Mouse (Mus musculus): ENCODE data around the gene Adgrf5.
"Not testable (repeated sequence)": the region's sequence is repeated elsewhere in the genome, so short reads cannot be mapped to it uniquely, and the experiment has no call there.

The Adgrf5 gene

DNA sequence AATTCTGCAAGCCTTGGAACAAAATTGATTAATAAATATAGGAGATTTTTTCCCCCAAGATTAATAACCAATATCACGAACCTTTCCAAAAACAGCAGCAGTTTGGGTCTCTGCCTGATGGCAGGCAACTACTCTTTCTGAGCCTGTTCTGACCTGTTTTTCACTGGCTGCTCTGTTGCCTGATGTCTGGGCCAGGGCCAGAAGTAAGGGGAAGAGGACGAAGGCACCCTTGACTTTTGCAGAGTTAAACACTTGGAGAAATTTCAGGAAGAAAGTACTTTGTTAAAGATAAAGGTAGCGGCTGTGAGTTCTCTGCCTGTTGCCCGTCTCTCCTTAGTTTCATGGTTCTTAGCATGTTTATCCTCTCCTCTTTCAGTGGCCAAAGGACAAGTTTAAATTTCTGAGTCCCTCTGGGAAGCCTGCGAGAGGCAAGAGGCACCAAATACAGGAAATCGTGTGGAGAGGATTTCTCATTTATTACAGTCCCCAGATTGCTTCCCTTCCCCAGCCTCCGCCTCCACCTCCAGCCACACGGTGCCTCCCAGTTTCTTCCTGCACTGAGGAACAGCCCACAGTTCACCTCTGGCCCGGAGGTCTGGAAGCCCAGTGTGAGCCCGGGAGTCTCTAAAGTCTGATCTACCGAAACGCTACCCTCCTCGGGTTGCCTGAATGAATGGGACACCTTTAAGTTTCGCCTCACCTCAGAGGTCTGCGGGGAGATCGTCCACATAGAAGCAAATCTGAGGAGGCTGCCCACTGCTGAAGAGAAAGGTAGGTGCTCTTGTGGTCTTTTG lies at the start of gene Adgrf5:
Gene Adgrf5, plus strand, starts transcription at position 626 of the 794 bp plus-strand sequence.
- DNase-seq, result no peak

DNA sequence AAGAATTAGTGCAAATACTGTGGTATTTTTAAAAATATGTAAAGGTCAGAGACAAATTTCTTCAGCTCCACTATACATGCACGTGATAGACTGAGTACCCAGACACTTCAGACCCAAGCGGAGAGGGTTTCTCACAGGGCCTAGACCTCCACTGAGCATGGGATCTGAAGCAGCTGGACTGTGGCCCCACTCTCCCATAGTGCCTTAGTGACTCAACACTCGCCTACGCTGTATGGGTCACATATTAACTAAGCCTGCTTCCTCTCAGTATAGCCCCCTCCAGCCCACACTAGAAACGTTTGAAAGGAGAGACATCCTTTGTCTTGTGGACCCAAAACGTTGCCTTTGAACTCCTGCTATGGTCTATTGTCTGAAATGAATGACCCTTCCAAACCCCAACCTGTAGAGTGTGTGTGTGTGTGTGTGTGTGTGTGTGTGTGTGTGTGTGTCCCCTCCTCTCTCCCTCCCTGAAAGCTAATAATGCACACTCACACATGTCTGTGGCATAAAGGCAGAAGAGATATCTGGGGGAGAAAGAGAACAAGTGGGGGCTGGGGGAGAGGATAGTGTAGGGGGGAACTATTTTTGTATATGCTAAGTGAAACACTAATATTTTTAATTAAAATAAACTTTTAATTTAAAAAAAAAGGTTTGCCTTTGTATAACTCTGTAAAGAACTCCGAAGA lies 34.1 kb upstream of the Adgrf5 start:
- DNase-seq, result no peak

DNA sequence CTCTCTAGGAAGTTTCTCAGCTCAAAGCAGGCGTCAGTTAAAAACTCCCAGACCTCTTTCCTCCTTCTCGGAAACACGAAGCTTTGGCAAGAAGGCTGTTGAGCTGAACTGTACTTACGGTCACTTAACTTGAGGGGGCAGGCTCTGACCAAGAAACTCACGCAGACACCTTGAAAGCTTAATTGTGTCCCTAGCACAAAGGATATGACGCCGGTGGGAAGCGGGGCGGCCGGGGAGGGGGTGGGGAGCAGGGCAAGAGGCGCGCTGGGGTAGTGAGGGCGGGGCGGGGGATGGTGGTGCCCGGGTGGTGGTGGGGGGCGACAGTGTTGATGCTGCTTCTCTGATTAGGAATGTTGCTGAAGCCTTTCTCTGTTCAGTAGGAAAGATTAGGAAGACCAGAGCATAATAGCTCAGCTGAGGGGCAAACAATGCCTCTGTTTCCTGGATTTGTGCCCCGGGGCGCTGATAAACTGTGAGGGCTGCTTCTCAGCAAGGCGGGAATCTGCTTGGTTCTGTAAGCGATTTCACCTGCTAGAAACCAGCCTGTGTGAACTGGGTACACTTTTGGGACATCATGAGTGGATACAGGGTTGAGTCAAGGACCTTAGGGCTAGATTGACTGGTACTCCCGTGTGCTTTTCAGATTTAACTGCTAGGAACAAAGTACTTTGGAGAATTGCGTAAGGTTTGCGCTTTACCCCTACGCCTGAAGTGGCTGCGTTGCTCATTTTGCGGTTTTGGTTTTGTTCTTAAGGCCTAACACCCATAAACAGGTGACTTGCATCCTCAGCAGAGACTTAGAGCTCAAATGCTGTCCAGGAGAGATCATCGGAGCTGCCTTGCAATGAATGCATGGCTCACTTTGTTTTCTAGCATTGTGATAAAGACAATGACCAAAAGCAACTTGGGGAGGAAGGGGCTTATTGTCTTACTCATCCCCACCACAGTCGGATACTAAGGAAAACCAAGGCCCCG lies 33.2 kb upstream of the Adgrf5 start:
- no peak for DNase-seq

DNA sequence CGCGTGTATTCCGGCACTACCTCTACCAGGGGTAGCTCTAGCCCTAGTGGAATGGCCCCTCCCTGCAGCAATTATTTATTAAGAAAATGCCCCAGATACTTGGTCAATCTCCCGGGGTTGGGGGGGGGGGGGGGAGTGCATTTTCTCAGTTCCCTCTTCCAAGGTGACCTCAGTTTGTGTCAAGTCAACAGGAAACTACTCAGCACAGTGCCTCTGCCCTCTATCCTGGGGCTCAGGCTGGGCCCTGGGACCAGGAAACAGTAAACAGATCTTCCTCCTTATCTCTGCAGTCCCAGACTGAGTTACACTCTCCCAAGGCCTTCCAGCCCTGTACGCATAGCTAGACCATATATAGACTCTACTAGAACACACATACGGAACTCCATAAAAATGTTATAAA lies 32.4 kb upstream of the Adgrf5 start:
- no peak for DNase-seq

DNA sequence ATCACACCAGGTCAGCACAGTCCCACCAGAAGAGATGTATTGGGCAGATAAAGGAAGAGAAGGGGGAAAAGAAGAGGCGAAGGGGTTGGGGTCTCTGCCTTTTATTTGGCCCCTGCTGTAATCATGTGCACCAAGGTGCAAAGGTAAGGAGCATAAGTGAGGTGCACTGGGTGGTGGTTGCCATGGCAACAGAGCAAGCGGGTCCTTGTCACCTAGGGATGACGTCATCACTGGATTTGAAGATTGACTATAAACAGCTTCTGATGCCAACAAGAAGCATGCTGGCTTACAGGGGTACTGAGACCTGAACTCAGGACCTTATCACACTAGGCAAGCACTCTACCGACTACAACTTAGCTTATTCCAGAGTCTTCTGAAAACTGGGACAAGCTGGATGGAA lies 31.0 kb upstream of the Adgrf5 start:
- no peak for DNase-seq

DNA sequence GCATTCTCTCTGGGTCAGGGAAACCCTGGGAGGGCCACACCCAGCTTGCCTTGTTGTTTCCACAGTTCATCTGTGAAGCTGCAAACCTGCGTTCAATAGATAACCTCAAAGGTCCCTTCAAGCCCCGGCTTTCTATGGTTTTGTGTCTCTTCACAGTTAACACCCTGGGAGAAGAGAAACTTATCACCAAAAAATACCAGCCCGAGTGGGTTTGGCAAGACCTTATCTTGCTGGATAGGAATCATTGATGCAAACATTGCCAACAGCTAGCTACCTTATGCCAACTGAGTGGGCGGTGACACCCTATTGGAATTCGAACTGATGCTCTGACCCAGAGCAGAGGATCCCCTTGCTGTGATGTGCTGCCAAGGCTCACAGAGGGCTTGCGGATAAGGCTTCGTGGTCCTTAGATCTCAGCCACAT lies 30.5 kb upstream of the Adgrf5 start:
- no peak for DNase-seq

DNA sequence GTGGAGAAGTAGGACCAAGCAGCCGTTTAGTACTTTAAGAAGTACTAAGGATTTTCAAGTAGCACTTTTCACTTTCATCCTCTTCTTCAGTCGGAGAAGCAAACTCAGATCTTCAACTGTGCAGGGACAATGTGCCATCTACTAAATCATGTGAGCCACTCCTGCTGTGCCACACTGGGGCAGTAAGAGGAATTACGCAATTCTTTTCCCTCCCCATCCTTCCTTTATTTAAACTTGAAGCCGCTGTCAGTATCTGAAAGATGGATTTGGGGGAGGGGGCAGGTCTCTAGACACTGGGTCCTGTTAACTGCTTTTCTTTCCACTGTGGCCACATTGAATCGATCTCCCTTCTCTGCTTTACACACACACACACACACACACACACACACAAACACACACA lies 27.6 kb upstream of the Adgrf5 start:
- no peak for DNase-seq

DNA sequence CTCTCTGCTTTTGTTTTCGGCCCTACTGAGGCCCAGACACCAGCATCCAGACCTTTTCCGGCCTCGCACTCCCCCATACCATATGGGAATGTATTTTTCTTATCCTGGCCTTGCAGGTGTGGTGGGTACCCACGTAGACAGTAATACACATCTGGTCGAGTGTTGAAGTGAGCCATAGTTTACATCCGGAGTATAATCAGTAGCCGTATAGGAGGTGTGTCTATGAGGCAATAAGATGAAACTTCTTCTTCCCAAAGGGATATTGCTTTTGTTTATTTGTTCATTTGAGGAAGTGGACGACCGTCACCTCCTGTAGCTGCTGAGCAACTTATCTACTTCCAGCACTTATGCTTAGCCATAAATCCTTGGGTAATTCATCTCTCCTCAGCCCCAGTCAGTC lies 26.2 kb upstream of the Adgrf5 start:
- no peak for DNase-seq

DNA sequence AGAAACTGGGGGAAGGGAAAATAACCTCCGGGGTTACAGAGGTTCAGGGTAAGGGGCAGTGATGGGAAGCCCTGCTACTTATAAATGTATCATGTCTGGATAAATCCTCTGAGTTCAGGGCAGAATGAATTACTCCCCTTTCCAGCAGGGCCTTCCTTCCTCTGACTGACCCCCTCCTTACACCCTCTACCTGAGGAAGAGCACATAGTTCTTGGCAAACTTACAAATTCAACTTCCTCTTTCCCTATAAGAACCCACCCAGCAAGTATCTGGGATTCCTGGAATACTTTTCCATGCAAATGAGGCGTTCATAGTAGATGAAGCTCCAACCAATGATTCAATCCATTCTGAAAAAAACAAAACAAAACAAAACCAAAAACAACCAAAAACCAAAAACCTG lies 22.6 kb upstream of the Adgrf5 start:
- no peak for DNase-seq

DNA sequence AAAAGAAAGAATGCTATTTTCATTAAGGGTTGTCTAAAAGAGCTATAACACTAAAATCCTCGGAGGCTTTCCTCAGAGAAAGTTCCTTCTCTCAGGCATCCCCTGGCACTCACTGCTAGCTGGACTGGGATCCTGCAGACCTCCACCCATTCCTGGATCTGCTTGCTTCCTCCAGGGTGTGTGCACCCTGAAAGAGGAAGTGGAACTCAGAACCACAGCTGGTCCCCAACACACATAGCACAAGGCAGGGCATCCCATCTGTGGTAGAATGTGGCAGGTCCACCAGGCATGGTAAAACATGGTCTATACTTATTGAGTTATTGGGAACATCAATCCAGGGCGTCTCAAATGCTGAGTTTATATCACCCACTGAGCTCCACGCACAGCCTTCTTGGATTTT lies 22.0 kb upstream of the Adgrf5 start:
- no peak for DNase-seq

DNA sequence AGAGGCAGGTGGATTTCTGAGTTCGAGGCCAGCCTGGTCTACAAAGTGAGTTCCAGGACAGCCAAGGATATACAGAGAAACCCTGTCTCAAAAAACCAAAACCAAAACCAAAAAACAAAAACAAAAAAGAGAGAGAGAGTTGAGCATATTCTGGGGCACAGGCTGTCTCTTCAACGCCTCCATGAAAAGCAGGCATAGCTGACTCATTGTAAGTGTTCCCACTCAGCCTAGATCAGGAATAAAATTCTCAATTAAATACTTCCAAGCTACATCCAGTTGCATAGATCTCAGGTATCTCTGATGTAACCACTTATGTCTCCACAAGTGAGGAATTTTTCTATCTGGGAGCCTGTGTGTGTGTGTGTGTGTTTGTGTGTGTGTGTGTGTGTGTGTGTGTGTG lies 13.8 kb upstream of the Adgrf5 start:
- not testable (repeated sequence) for DNase-seq

DNA sequence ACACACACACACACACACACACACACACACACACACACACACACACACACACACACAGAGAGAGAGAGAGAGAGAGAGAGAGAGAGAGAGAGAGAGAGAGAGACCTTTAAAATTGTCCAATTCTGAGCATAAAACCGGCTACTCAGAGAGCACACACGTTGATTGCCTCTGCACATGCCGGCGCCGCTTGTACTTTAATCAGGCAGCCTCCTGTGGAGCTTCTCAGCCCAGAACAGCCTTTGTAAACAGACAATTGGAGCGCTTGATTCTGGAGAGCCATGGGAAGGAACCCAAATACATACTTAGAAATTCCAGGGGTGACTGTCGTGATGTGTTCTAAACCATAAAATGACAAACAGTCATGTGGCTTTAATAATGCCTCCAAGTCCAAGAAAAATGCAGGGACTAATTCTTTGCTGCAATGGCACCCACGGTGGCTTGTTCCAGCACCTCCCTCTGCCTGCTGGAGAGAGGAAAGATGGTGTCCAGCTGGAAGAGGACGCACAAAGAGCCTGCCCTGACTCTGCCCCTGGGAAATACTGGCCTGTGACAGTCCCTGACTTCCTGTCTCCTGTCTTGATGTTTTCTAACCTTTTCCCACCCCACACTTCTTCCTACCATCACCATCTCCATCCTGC lies 2.2 kb upstream of the Adgrf5 start:
- no peak for DNase-seq

DNA sequence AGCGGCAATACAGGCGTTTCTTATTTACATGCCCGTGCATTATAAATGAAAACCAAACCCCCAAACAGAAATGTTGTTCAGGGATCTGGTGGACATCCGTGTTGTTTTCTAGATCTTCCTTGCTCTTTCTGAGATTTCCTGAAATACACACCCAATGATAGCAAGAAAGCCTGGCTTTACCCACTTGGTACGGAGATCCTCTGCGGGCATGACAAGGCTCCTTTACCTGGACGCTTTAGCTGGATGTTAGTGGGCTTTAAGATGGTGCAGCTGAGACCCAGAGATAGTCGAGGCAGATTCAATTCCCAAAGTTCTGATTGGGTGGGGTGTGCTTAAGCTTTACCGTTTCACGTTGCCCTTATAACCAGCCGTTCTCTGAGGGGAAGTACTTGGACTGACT lies 770 bp downstream of the Adgrf5 start:
- DNase-seq, result no peak

DNA sequence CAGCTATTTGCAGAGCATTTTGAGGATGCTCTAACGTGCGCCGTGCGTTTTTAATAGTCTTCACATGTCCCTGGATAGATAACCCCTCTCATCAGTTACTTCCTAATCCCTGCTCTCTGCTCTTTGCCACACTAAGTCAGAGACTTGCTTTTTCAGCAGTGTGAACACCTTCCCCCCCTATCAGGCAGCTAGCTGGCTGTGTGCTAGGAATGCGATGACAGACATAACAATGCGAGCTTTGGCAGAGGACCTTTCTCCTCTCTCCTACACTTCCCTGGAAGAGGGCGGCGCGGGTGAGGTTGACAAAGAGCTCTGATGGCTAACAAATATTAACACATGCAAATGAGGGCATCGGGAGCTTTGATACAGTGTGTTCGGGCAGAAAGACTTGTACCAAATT lies 2.1 kb downstream of the Adgrf5 start:
- DNase-seq, result no peak

DNA sequence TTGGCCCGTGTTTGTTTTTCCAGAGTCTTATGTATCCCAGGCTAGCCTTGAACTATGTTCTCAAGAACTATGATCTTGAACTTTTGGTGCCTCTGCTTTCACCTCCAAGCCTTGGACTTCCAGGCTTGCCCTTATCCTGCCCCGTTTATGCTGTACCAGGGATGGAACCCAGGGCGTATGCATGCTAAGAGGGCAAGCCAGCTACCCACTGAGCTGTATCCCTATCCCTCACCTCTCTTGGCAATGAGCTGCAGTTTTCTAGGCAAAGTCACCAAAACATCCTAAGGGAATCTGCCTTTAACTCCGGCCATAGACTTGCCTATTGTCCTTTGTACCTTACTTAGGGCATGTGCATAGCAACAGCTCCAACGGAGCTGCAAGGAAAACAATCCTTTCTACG lies 2.6 kb downstream of the Adgrf5 start:
- no peak for DNase-seq

DNA sequence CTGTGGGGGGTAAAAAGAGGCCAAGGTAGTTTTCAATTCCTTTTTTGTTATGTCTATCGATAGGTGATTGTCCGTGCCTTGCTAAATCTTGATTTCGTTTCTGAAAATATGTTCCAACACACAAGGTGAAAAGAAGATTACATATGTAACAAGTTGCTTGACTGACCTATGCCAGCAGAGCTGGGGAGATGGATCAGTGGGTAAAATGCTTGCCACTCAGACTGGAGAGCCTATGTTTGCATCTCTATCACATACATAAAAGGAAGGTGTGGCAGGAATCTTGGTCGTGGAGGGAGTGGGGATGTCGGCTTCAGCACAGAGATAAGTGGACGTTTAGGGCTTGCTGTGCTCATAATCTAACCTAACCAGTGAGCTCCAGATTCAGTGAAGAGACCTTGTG lies 3.7 kb downstream of the Adgrf5 start:
- DNase-seq, result no peak

DNA sequence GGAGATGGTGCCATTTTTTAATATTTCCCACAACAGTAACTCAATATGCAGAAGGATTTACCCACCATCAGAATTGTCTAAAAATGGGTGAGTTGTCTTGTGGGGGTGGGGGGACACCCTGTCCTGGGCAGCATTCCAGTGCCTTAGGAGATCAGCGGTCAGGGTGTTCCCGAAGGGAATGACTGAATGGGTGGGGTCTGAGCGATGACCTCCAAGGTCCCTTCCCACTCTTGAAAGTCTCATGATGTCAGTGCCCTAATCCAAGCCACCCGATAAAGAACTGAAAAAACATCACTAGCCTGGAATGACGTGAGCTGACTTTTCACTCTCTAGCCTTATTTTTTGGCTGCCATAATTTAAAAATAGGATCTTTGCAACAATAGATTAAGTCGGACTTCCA lies 5.0 kb downstream of the Adgrf5 start:
- DNase-seq, result no peak

DNA sequence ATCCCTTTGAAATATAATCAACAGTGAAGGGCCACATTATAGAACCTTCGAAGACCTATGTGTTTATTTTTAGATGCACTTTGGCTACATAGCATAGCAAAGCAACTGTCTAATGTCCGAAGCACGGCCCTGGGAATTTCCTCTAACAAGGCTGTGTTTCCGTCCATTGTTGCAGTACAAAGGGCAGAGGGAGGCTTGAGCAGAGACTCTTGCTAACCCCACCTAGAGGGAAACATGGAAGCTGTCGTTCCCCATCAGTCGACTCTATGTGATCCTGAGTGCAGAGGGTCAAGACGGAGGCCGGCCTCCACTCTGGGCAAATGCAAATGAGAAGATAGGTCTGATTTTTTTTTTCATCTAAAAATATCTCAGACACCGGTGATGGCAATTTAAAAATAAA lies 6.2 kb downstream of the Adgrf5 start:
- no peak for DNase-seq

DNA sequence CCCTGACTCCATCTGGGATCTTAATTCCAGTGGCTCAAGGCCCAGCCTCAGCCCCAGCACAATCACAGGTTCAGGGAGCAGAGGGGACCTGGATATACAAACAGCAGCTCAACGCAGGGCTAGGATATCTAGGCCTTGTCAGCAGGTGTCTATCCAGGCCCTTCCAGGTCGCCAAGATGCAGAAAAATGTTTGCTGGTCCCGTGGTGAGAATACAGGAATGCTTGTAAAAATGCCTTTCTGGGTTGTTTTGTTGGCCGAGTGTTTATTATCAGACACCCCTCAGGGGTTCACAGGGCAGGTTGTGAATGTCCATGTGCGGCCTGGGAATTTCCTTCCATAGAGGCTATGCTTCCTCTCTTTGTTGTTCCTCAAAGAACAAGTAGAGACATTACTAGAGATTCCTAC lies 7.9 kb downstream of the Adgrf5 start:
- no peak for DNase-seq

DNA sequence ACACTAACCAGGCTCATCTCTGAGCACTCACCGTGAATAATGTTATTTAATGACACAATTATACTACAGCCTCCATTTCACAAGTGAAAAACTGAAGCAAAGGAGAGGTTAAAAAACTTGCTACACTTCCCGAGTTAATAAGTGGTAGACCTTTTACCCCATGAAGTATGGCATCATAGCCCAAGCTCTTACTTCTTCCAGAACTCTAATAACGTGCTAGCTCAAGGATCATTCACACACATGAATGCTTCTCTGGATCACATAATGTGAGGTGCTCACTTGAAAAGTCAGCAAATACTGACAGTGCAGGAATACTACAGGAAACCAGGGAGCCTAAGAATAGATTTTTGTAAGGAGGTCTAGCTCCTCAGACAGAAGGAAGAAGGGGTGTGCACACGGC lies 12.4 kb downstream of the Adgrf5 start:
- no peak for DNase-seq

DNA sequence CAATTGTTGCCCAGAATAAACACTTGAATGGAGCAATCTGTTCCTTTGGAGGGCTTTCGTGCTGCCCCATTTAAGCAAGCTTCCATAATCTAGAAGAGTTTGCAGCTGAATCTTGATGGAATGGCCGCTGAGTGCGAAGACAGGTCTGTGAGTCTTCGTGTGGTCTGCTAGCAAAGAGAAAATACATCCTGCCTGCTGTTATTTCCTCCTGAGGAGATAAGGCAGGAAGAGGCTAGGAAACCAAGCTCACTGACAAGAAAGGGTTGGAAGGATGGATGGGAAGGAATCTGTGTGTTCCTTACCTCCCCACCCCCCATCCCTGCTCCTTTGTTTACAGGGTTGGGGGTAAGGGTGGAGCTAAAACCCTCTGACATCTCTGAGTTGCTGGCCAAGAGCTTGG lies 13.8 kb downstream of the Adgrf5 start:
- DNase-seq, result no peak

DNA sequence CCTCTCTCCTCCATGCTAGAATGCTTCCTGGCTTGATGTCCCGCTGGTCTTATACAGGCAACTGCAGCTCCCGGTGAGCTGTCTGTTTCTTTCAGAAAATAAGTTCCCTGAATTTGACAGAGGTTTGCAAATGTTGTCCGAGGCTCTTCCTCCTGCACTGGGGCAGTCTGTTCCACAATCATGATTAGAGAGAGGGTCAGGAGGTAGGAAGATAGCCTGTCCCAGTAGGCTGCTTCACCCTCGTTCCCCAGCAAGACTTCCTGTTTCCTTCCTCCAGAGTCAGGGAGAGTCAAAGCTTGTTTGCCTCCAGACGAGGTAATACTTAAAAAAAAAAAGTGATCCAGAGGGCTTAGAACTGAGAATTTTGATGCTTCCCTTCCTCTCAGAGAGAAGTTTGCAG lies 16.3 kb downstream of the Adgrf5 start:
- no peak for DNase-seq

DNA sequence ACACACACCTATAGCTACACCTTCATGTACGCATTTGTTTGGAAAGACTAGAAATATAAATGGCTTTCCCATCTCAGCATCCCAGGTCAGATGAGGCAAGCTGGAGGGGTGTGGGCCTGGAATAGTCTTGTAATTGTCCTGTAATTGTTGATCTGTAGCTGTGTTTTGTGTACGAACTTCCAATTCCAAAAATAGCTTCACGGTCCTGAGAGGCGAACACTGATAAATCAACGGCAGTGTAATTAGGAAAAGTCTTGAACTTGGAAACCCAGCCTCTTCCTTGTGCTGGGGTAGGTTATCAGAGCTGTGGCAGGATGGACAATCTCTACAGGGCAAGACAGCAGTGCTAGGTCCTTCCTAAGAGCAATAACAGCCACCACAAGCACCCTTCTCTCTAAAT lies 18.5 kb downstream of the Adgrf5 start:
- DNase-seq, result no peak
